Mouse (Mus musculus): ENCODE measurements around the gene Ifi209. TPM values are rescaled to one million over a fixed set of nuclear protein-coding genes. Genes with fewer than 3 reads are reported as not detected.

Ifi209 gene
- polyA plus RNA-seq (2014; fragmentation: Illumina TruSeq; extraction: RNeasy Lipid Tissue Mini Kit (QIAGEN cat#74804); ENCODE audit: low read depth, low replicate concordance): 4.9 TPM

GRCm38 (mm10) chr1:173630622-173631021 is at the start of gene Ifi209:
Gene Ifi209 (plus strand): TSS chr1:173630917.

DNA sequence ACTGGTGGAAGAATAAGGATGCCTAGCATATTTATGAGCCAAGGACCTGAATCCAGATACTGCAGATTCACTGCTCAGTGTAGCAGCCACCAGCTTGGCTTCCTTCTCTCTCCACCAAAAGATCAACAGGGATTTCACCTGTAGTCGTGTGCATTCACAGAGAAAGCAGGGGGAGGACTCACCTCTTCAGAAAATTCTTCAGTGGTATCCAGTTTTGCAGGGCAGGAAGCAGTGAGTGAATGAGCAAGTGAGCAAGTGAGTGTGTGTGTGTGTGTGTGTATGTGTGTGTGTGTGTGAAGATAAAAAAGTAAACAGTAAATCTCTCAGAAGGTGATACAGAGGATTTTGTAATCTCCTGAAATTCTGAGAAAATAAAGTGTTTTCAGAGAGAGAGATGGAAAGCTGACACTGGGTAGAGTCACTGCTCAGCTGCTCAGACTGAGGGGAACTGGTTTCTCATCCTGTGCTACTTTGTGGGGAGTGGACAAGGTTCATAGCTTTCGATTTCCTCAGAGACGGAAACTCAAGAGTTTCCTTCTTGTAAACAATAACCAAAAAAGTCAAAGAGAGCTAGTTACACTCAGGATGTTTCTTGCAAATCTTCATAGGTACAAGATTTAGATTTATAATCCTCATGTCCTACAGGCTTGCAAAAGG is 31.8 kb upstream of the Ifi209 start, which contains the start of gene Ifi213:
Ifi213 (minus strand) TSS at position 437 of the 657 bp plus-strand sequence.

GRCm38 (mm10) chr1:173673458-173674097 is 42.9 kb downstream of the Ifi209 start, which contains the start of gene Ifi208:
Gene Ifi208 (plus strand): TSS chr1:173673675.

Other genes starting within 250 kb of the Ifi209 start
- 1.7 TPM for gene Ifi206, start 139.9 kb upstream of the Ifi209 start, polyA plus RNA-seq (2014; fragmentation: Illumina TruSeq; extraction: RNeasy Lipid Tissue Mini Kit (QIAGEN cat#74804); ENCODE audit: low read depth, low replicate concordance)
- gene Ifi214, start 95.0 kb upstream of the Ifi209 start, polyA plus RNA-seq (2014; fragmentation: Illumina TruSeq; extraction: RNeasy Lipid Tissue Mini Kit (QIAGEN cat#74804); ENCODE audit: low read depth, low replicate concordance): 0.26 TPM
- gene Ifi213, start 31.6 kb upstream of the Ifi209 start, polyA plus RNA-seq (2014; fragmentation: Illumina TruSeq; extraction: RNeasy Lipid Tissue Mini Kit (QIAGEN cat#74804); ENCODE audit: low read depth, low replicate concordance): 4.4 TPM
- 2.2 TPM for gene Ifi208, start 42.8 kb downstream of the Ifi209 start, polyA plus RNA-seq (2014; fragmentation: Illumina TruSeq; extraction: RNeasy Lipid Tissue Mini Kit (QIAGEN cat#74804); ENCODE audit: low read depth, low replicate concordance)
- gene Ifi207, start 110.8 kb downstream of the Ifi209 start, polyA plus RNA-seq (2014; fragmentation: Illumina TruSeq; extraction: RNeasy Lipid Tissue Mini Kit (QIAGEN cat#74804); ENCODE audit: low read depth, low replicate concordance): 6.9 TPM
- 20.5 TPM for gene Ifi204, start 136.0 kb downstream of the Ifi209 start, polyA plus RNA-seq (2014; fragmentation: Illumina TruSeq; extraction: RNeasy Lipid Tissue Mini Kit (QIAGEN cat#74804); ENCODE audit: low read depth, low replicate concordance)